Mouse (Mus musculus): Measurements from ENCODE around the gene Zfp597. TPM values are rescaled to one million over a fixed set of nuclear protein-coding genes. Genes with fewer than 3 reads are reported as not detected.

The Zfp597 gene
- 2.3 and 2.7 TPM in 2 replicates for polyA plus RNA-seq (2015; fragmentation: Nextera tagmentation; extraction: Ambion mirVana)

- ATAC-seq (ENCODE audit: low read depth) = peak; percentile 98
Measured at GRCm38 (mm10) chr16:3884201-3885064, at the start of gene Zfp597, which contains the start of gene Gm20695. TSS of gene Zfp597 (minus strand) at chr16:3884561. TSS of gene Gm20695 (plus strand) at chr16:3884648.

GRCm38 (mm10) chr16:3934091-3934490 is 49.7 kb upstream of the Zfp597 start:
- WGBS (ENCODE audit: insufficient replicate concordance) = 55% methylated on average over 1 of the region's 1 CpGs
- Histone ChIP-seq H3K4me2 (no peak overlapping the region), H3K36me3 (peaks cover 65% of the 10 kb centered on the region), H3K4me3 (replicated peaks) (no peak overlapping the region), H3K27ac (no peak overlapping the region), H3K27me3 (no peaks in the 10 kb centered on the region), H3K9me3 (replicated peaks) (no peaks in the 10 kb centered on the region), H3K9ac (no peak overlapping the region), H3K4me1 (replicated peaks) (no peaks in the 10 kb centered on the region)
- DNase-seq (no peak), ATAC-seq (ENCODE audit: low read depth) (no peak)

More at GRCm38 (mm10) chr16:3884201-3885064, at the start of gene Zfp597, which contains the start of gene Gm20695:
- Histone ChIP-seq H3K4me3 (replicated peaks) (peak within 1 kb of the TSS; percentile 80), H3K36me3 (peaks cover 5% of the 10 kb centered on the region), H3K27ac (peak within 1 kb of the TSS; percentile 85), H3K27me3 (no peaks in the 10 kb centered on the region), H3K9ac (peak within 1 kb of the TSS; percentile 90), H3K9me3 (replicated peaks) (no peaks in the 10 kb centered on the region), H3K4me2 (peak within 1 kb of the TSS; percentile 73), H3K4me1 (replicated peaks) (peaks cover 37% of the 10 kb centered on the region)
- WGBS (ENCODE audit: insufficient replicate concordance) = under 1% methylated on average over 87 of the region's 88 CpGs
- peak; percentile 94 for DNase-seq

- ATAC-seq (ENCODE audit: low read depth) (no peak), DNase-seq (no peak)
- WGBS (ENCODE audit: insufficient replicate concordance) = 72% methylated on average over 6 of the region's 6 CpGs
- Histone ChIP-seq H3K9ac (no peak overlapping the region), H3K27me3 (no peaks in the 10 kb centered on the region), H3K4me2 (no peak overlapping the region), H3K27ac (no peak overlapping the region), H3K36me3 (peaks cover 60% of the 10 kb centered on the region), H3K4me1 (replicated peaks) (no peaks in the 10 kb centered on the region), H3K4me3 (replicated peaks) (no peak overlapping the region), H3K9me3 (replicated peaks) (no peaks in the 10 kb centered on the region)
Measured at GRCm38 (mm10) chr16:3933536-3933935, 49.2 kb upstream of the Zfp597 start.

GRCm38 (mm10) chr16:3929151-3929550 is 44.8 kb upstream of the Zfp597 start:
- 54% methylated on average over 7 of the region's 7 CpGs for WGBS (ENCODE audit: insufficient replicate concordance)
- Histone ChIP-seq H3K9ac (no peak overlapping the region), H3K4me1 (replicated peaks) (no peaks in the 10 kb centered on the region), H3K36me3 (peaks cover 45% of the 10 kb centered on the region), H3K27me3 (no peaks in the 10 kb centered on the region), H3K4me2 (no peak overlapping the region), H3K4me3 (replicated peaks) (no peak overlapping the region), H3K27ac (no peak overlapping the region), H3K9me3 (replicated peaks) (no peaks in the 10 kb centered on the region)
- ATAC-seq (ENCODE audit: low read depth) (0 out of 2 replicates have a peak, but pooled peaks have one; percentile 18), DNase-seq (no peak)

GRCm38 (mm10) chr16:3928582-3928981 is 44.2 kb upstream of the Zfp597 start:
- Histone ChIP-seq H3K4me1 (replicated peaks) (no peaks in the 10 kb centered on the region), H3K9ac (no peak overlapping the region), H3K4me3 (replicated peaks) (no peak overlapping the region), H3K27ac (no peak overlapping the region), H3K9me3 (replicated peaks) (no peaks in the 10 kb centered on the region), H3K4me2 (no peak overlapping the region), H3K36me3 (peaks cover 43% of the 10 kb centered on the region), H3K27me3 (no peaks in the 10 kb centered on the region)
- 15% methylated on average over 1 of the region's 1 CpGs for WGBS (ENCODE audit: insufficient replicate concordance)
- ATAC-seq (ENCODE audit: low read depth) (no peak), DNase-seq (no peak)

- no peak for ATAC-seq (ENCODE audit: low read depth)
- H3K4me3 ChIP-seq (replicated peaks) = no peak overlapping the region
Measured at GRCm38 (mm10) chr16:3923966-3924365, 39.6 kb upstream of the Zfp597 start.

GRCm38 (mm10) chr16:3923515-3923914 is 39.2 kb upstream of the Zfp597 start:
- no peak overlapping the region for H3K9ac ChIP-seq
- WGBS (ENCODE audit: insufficient replicate concordance) = 57% methylated on average over 3 of the region's 3 CpGs
- no peaks in the 10 kb centered on the region for H3K27me3 ChIP-seq
- H3K4me1 ChIP-seq (replicated peaks) = no peaks in the 10 kb centered on the region
- peaks cover 34% of the 10 kb centered on the region for H3K36me3 ChIP-seq
- no peak overlapping the region for H3K27ac ChIP-seq
- H3K4me3 ChIP-seq (replicated peaks) = no peak overlapping the region
- no peak overlapping the region for H3K4me2 ChIP-seq
- ATAC-seq (ENCODE audit: low read depth) (peak; percentile 59; the same call in 1 of the 2 replicates), DNase-seq (no peak)
- no peaks in the 10 kb centered on the region for H3K9me3 ChIP-seq (replicated peaks)

More at GRCm38 (mm10) chr16:3923966-3924365, 39.6 kb upstream of the Zfp597 start:
- Histone ChIP-seq H3K4me1 (replicated peaks) (no peaks in the 10 kb centered on the region), H3K27me3 (no peaks in the 10 kb centered on the region), H3K36me3 (peaks cover 36% of the 10 kb centered on the region), H3K27ac (no peak overlapping the region), H3K9ac (no peak overlapping the region), H3K9me3 (replicated peaks) (no peaks in the 10 kb centered on the region), H3K4me2 (no peak overlapping the region)
- no peak for DNase-seq
- WGBS (ENCODE audit: insufficient replicate concordance) = 67% methylated on average over 4 of the region's 4 CpGs

- no peak overlapping the region for H3K27ac ChIP-seq
- no peak overlapping the region for H3K4me2 ChIP-seq
- no peaks in the 10 kb centered on the region for H3K9me3 ChIP-seq (replicated peaks)
- H3K36me3 ChIP-seq = peaks cover 40% of the 10 kb centered on the region
- no peak overlapping the region for H3K4me3 ChIP-seq (replicated peaks)
- ATAC-seq (ENCODE audit: low read depth) (no peak), DNase-seq (no peak)
- H3K27me3 ChIP-seq = no peaks in the 10 kb centered on the region
- no peaks in the 10 kb centered on the region for H3K4me1 ChIP-seq (replicated peaks)
- 77% methylated on average over 2 of the region's 2 CpGs for WGBS (ENCODE audit: insufficient replicate concordance)
- no peak overlapping the region for H3K9ac ChIP-seq
Measured at GRCm38 (mm10) chr16:3920756-3921155, 36.4 kb upstream of the Zfp597 start.

- Histone ChIP-seq H3K4me2 (peak overlapping the region; percentile 90), H3K4me1 (replicated peaks) (peaks cover 17% of the 10 kb centered on the region), H3K27ac (peak overlapping the region; percentile 67), H3K27me3 (no peaks in the 10 kb centered on the region), H3K9ac (peak overlapping the region; percentile 81), H3K9me3 (replicated peaks) (no peaks in the 10 kb centered on the region), H3K4me3 (replicated peaks) (peak overlapping the region; percentile 76), H3K36me3 (peaks cover 53% of the 10 kb centered on the region)
- ATAC-seq (ENCODE audit: low read depth) (no peak), DNase-seq (no peak)
- 3% methylated on average over 20 of the region's 20 CpGs for whole genome bisulfite sequencing (ENCODE audit: insufficient replicate concordance)
Measured at GRCm38 (mm10) chr16:3909118-3909517, 24.8 kb upstream of the Zfp597 start.

- under 1% methylated on average over 33 of the region's 33 CpGs for WGBS (ENCODE audit: insufficient replicate concordance)
- DNase-seq = peak; percentile 87
- H3K9me3 ChIP-seq (replicated peaks) = no peaks in the 10 kb centered on the region
- H3K4me3 ChIP-seq (replicated peaks) = peak within 1 kb of the TSS; percentile 76
- peak within 1 kb of the TSS; percentile 90 for H3K4me2 ChIP-seq
- peak within 1 kb of the TSS; percentile 81 for H3K9ac ChIP-seq
- H3K4me1 ChIP-seq (replicated peaks) = peaks cover 17% of the 10 kb centered on the region
- H3K27me3 ChIP-seq = no peaks in the 10 kb centered on the region
- peak; percentile 97 for ATAC-seq (ENCODE audit: low read depth)
- H3K27ac ChIP-seq = peak within 1 kb of the TSS; percentile 67
- peaks cover 53% of the 10 kb centered on the region for H3K36me3 ChIP-seq
Measured at GRCm38 (mm10) chr16:3908537-3909111, 24.3 kb upstream of the Zfp597 start, which contains the start of the genes 1700037C18Rik and Cluap1. TSS of gene 1700037C18Rik (minus strand) at chr16:3908689. TSS of gene Cluap1 (plus strand) at chr16:3908801.

- no peak for DNase-seq
Measured at GRCm38 (mm10) chr16:3907471-3907870, 23.1 kb upstream of the Zfp597 start.

More at GRCm38 (mm10) chr16:3907471-3907870, 23.1 kb upstream of the Zfp597 start:
- peaks cover 17% of the 10 kb centered on the region for H3K4me1 ChIP-seq (replicated peaks)
- no peaks in the 10 kb centered on the region for H3K9me3 ChIP-seq (replicated peaks)
- H3K27me3 ChIP-seq = no peaks in the 10 kb centered on the region
- no peak overlapping the region for H3K27ac ChIP-seq
- no peak overlapping the region for H3K4me3 ChIP-seq (replicated peaks)
- no peak overlapping the region for H3K9ac ChIP-seq
- no peak overlapping the region; the same call in 1 of the 2 replicates for H3K4me2 ChIP-seq
- no peak for ATAC-seq (ENCODE audit: low read depth)
- peaks cover 52% of the 10 kb centered on the region for H3K36me3 ChIP-seq
- 73% methylated on average over 2 of the region's 2 CpGs for WGBS (ENCODE audit: insufficient replicate concordance)
